Mouse (Mus musculus) natural killer cell, adult 2 months (primary cell): ENCODE data around the gene Olfr92.
"Not testable (repeated sequence)": the region's sequence is repeated elsewhere in the genome, so short reads cannot be mapped to it uniquely, and the experiment has no call there.

Experiments used
- DNase-seq, 2 experiments: peaks; one replicate each; pipeline ENCODE4 v3.0.0; 2022; ENCODE audit warnings: low spot score in 2 of 2

Gene Olfr92

DNA sequence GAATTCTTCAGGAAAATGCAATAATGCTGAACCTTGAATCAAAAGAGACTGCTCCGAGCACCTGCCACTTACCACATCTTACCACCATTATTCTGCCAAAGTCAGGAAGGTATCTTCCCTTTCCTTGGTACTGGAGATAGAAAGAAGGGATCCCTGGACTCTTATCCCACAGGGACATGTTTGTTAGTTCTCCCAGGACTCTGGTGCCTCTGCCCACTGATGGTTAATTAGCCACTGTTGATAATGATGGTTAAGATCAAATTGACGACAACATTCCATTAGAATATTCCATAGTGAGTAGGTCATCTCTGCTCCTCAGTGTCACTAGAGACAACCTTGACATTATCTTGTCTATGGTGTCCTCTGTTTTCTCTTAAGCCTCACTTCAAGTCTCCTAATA, at the start of gene Olfr92:
Gene Olfr92, minus strand, starts transcription at position 101 of the 400 bp plus-strand sequence.
- DNase-seq = no peak

DNA sequence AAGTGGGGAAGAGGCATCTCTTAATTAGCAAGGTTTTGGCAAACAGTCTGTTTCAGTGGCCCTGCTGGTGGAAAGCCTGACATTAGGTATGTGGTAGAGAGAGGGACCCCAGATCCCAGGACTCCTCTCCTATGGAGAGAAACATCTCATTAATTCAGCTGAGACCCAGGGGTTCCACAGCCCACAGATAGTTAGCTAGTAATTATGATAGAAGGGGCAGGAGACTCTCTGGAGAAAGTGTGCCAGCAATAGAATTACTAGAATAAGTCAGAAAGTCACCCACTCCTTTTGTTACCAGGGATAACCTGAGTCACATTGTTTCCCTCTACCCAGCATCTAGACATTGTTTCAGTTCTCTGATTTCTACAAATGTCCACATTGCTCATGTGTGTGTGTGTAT, 41.5 kb upstream of the Olfr92 start, which contains the start of gene Olfr93:
Gene Olfr93, minus strand, starts transcription at position 101 of the 400 bp plus-strand sequence.
- DNase-seq = no peak

DNA sequence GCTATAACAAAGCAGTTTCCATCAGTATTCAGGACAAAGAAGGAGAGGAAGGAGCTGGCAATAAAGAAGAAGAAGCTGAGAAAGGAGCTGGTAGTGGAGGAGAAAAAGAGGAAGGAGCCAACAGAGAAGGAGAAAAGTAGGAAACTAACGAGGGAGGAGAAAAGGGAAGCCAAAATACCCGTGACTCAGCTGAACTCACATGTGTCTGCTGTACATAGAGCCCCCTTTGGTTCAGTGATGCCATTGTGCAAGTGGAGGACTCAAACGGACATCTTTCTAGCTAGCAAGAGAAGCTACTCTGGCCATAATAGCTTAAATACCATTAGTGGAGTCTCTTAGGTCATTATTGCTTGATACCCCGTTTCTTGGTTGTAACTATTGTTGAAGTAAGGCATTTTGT, 11.5 kb upstream of the Olfr92 start:
- not testable (repeated sequence) for DNase-seq

DNA sequence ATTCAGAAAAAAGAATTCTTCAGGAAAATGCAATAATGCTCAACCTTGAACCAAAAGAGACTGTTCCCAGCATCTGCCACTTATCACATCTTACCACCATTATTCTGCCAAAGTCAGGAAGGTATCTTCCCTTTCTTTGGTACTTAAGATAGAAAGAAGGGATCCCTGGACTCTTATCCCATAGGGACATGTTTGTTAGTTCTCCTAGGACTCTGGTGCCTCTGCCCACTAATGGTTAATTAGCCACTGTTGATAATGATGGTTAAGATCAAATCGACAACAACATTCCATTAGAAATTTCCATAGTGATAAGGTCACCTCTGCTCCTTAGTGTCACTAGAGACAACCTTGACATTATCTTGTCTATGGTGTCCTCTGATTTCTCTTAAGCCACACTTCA, 21.7 kb downstream of the Olfr92 start, which contains the start of gene Olfr91:
Gene Olfr91, minus strand, starts transcription at position 101 of the 400 bp plus-strand sequence.
- no peak for DNase-seq

DNA sequence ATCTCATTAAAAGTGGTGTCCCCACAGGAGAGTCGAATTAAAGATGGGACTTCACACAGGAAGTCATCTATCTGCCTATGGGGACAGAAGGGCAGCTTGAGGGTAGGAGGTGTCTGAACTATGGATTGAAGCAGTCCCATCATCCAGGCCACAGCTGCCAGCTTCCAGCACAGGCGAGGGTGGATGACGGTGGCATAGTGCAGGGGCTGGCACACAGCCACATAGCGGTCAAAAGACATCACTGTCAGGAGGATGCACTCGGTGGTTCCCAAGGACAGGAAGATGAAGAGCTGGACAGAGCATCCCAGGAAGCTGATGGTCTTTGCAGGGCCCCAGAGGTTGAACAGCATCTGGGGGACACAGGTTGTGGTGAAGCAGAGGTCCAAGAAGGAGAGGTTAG, 26.6 kb downstream of the Olfr92 start:
- DNase-seq = no peak

DNA sequence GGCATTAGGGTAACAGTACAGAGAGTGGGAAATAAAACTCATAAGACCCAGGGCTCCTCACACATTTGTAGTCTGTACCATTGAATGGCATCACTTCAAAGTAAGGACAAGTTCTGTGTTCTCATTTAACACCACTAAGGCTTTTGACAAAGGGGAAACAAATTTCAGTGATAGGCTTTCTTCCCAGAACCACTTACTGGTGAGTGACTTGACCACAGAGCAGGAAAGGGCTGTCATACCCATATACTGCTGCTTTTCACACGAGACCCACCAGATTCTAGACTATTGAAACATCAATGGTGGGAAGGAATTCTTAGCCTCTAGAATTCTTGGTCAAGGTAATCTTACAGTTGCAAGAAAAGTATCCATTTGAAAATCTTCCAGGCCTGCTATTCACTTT, 27.7 kb downstream of the Olfr92 start:
- no peak for DNase-seq

DNA sequence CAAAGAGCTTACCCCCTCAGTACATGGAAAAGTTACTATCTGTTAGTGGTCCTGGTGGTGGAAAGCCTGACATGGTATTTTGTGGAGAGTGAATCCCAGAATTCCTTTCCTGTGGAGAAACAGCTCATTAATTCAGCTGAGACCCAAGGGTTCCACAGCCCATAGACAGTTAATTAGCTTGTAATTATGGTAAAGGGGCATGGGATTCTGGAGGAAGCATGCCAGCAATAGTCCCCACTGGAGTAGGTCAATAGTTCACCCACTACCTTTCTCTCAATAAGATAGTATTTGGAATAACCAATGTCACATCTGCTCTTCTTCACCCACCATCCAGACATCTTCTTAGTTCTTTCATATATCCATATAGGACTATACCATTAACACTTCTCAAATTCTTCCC, 31.5 kb downstream of the Olfr92 start, which contains the start of gene Olfr90:
Gene Olfr90, minus strand, starts transcription at position 101 of the 400 bp plus-strand sequence.
- DNase-seq = no peak

DNA sequence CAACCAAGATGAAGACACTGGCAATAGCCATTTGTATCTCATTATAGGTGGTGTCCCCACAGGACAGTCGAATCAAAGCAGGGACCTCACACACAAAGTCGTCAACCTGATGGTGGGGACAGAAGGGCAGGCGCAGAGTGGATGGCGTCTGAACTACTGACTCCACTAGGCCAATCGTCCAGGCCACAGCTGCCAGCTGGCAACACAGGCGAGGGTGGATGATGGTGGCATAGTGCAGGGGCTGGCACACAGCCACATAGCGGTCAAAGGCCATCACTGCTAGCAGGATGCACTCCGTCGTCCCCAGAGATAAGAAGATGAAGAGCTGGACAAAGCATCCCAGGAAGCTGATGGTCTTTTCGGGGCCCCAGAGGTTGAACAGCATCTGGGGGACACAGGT, 34.3 kb downstream of the Olfr92 start:
- no peak for DNase-seq

DNA sequence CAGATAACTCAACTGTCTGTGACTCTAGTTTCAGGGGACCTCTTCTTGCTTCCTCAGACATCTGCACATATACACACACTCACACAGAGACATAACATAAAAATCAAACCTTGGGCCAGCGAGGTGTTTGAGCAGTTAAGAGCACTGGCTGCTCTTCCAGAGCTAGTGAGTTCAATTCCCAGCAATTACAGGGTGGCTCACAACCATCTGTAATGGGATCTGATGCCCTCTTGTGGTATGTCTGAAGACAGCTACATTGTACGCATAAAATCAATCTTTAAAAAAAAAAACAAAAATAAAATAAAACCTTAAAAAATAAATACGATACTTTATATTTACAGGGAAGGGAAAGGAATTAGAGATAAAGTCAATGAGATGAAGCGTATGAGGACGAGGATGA, 35.3 kb downstream of the Olfr92 start:
- no peak for DNase-seq

DNA sequence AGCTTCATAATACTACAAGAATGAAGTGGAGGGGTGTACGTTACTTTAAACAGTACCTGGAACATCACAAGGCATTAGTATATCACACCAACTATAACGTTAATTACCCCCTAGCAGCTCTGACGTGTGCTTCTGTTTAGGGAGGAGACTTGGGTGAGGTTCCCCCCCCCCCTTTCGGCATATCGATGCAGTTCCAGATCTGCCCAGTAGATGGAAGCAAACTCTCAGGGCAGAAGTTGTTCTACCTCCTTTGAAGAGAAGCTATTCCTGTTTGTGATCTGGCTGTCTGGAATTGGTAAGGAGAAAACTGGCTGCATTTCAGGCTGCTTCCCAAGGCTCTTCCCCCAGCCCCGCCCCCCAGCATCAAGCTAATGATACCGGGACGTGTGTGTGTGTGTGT, 36.6 kb downstream of the Olfr92 start:
- DNase-seq = peak; percentile 23 to 46

DNA sequence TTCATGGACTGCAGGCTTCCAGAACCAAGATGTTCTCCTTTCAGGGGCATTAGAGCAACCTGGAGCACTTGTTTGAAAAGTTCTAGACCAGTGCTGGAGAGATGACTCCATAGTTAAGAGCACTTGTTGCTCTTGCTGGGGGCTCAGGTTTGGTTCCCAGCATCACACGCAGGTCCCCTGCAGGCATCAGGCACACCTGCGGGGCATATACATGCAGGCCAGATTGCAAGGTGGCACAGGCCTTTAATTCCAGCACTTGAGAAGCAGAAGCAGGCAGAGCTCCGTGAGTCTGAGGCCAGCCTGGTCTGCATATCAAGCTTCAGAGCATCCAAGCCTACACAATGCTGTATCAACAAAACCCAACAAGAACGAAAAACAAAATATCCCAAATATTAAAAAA, 38.2 kb downstream of the Olfr92 start:
- no peak for DNase-seq

DNA sequence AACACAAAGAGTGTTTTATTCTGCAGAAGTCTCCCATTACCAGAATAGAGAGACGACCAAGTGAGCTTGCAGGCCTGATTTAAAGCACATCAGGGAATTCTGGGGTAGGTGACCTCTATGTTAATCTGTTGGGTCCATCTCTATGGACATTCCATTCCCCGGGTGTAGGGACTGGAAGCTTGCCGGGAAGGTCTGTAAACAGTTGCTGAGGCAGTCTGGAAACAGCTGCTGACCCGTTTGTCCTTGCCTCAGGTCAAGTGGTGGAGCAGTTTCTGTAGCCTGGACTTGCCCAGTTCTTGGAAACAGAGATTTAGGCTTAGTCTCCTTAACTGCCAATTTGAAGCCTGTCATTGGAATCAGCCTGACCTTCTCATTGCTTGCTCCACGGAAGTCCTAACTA, 39.8 kb downstream of the Olfr92 start:
- DNase-seq = no peak

DNA sequence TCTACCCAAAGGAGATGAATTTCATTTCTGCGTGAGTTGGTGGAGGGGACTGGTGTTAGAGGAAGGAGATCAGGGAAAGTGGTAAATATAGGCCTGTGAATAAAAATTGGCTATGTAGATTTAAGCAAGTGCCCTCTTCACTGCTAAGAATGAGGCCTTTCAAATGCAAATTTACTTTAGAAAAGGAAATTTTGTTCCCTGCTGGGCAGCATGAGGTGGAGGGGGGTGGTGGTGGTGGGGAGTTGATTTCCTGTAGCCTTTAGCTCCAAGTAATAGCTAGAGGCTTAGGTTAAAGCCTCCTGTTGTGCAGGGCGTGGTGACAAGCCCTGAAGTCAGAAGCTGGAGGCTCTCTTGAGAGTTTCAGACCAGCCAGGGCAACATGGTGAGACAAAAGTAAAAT, 40.9 kb downstream of the Olfr92 start:
- DNase-seq = no peak

DNA sequence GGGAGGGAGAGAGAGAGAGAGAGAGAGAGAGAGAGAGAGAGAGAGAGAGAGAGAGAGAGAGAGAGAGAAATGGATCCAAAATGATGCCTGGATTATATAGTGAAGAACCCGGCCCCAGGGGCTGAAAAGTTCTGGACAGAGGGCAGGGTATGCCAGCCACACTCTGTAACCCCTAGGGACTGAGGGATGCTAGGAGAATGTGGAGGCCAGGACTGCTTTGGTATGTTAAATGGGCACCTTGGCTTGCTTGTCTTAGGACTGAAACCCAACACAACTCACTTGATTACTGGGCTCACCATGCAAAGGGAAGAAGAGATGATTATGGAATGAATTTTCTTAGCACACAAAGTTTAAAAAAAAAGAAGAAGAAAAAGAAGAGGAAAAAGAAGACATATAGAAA, 41.7 kb downstream of the Olfr92 start:
- DNase-seq = no peak

DNA sequence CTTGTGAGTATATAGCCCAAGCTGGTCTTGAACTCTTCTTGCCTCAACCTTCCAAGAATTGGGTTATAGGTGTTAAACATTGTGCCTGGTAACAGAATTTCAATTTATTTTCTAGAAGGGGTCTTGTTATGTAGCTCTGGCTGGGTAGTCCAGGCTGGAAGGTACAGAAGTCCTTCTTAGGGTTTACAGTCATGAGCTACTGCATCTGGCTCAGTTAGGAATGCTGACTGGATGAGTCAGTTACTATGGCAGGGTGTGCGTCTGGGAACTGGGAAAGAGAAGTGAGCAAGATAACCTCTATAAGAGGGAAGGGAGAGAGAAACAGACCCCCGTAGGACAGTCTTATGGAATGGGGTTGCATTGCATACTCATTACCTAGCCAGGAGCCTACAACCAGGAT, 44.1 kb downstream of the Olfr92 start:
- no peak for DNase-seq

DNA sequence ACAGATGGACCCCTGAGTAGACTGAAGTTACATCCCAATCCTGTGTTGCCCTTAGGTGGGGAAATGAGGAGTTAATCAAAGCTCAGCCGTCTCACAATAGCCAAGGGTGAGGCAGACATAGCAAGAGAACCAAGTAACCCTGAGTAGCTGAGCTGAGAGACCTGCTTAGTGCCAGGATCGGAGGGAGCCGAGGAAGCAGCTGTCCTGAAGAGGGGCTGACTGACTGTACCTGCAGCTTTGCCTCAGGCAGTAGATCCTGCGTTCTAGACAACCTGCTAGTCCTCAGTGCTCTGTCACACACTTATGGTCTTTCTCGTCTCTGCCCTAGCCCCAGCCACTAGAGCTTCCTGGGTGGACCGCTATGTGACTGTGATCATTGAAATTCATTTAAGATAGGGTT, 44.7 kb downstream of the Olfr92 start:
- DNase-seq = no peak

DNA sequence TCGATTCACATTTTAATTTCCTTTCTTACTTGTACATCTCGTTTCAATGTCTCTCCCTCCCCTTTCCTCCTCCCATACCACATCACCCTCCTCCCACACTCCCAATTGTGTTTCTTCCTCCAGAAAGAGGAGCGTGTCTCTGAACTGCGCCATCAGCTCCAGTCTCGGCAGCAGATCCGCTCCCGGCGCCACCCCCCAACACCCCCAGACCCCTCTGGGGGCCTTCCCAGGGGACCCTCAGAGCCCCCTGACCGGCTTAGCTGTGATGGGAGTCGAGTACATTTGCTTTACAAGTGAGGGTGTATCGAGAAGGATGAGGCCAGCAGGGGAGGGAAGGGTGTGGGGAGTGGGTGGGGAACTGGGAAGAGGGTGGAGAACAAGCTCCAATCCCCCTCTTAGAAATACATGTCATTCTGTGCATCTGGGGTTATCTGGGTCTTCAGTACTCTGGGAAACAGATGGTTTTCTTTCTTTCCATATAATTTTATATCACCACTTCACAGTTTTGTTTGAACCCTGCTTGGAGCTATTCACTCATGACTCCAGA, 47.1 kb downstream of the Olfr92 start:
- no peak for DNase-seq

DNA sequence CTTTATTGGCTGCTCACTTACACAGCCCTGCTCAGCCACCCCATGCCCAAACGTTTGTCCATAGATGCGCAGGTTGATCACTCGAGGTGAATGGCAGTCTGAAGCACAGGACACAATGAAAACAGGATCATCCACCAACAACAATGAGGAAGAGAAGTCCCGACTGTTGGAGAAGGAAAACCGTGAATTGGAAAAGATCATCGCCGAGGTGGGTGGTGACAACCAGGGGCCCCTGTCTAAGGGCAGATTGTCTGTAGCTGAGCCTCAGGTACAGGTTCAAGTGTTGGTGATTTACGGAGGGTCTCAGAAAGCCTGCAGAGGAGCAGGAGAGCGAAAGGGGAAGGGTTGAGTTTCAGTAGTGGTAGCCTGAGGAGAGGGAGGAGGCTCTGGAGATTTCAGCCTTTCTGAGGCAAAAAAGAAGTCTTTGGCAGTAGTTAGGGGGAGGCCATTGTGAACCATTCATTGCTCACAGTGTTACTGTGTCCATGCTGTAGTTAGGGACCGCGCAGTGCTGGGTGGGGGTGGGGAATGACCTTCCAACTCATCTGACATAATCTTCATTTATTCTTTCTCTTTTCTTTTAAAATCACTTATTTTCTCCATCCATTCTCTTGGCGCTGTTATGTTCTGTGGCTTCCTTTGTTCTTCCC, 47.7 kb downstream of the Olfr92 start:
- DNase-seq = no peak

DNA sequence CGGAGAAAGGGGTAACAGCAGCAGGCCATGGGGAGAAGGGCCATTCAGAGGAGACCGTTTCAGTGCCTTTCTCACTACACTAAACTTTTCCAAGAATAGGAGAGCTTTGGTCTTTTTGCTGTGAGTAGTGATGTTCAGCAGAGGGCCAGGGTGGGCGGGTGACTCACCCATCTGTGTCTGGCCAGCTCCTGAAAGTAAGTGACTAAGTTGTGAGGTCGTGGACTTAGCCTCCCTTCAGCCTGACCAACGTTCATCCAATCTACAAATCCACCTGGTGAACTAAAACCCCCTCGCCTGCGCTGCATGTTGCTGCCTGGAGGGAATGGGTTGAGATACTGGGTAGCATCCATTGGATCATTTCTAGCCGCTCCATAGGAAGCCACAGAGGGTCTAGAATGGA, 49.8 kb downstream of the Olfr92 start:
- DNase-seq = no peak

DNA sequence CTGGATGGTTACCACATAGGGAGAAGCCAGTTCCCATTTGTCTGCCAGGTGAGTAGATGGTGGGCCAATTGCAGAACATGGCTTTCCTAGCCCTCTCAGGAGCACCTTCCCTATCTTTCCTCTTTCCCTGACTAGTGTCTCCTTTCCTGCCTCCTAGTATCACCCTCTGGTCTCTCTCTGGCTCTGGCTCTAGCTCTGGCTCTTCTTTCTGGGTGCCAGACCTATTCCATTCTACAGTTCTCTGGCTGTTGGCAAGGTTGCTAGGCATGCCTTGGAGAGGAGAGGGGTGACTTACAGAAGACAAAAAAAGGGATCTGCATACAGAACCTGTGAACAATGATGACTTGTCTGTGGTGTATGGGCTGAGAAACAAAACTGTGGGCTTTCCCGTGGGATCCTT, 52.0 kb downstream of the Olfr92 start:
- no peak for DNase-seq

DNA sequence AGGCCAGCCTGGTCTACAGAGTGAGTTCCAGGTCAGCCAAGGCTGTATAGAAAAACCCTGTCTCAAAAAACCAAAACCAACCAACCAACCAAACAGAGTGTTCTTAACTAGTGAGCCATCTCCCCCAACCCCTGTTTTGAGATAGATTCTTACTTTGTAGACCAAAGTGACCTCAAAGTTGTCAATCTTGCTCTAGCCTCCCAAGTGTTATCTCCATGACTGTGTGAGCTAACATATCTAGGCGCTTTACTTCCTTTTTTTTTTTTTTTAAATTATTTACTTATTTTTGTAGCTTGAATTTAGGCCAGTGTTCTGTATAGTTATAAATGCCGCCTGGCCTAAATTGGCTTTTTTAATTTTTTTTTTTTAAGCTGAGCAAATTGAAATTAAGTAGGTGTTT, 53.9 kb downstream of the Olfr92 start:
- no peak for DNase-seq

DNA sequence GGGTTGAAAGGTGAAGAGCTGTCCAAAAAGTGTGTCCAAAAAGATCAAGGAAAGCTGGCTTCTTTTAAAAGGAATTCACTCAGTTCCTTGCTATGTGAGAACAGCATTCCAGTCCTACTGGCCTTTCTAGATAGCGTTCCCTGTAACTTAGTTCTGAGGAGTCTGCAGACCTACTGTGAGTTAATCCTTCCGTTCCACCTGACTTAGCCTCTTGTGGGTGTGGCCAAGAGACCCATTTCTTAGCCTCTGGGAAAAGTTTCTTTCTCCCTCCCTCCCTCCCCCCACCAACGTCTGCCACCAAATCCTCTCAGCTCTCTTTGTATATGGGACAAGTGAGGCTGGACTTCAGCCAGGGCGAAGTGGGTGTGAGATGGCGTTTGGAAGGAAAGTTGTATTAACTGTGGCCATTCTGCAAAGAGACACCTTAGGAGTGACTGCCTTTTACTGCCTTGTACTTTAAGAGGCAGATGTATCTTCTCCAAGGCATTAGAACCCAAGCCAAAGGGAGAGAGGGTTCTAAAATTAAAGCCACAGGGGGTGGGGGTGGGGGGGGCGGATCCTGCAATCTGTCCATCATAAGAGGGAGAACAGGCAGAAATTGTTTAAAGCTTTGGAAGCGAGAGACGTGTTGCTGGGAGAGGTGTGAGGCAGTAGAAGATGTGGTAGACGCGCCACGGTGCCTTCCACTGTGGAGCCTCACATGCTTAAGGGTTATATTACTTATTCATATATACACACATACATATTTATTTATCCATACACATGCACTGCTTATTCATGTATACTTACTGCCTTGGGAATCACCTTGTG, 56.0 kb downstream of the Olfr92 start:
- no peak for DNase-seq

DNA sequence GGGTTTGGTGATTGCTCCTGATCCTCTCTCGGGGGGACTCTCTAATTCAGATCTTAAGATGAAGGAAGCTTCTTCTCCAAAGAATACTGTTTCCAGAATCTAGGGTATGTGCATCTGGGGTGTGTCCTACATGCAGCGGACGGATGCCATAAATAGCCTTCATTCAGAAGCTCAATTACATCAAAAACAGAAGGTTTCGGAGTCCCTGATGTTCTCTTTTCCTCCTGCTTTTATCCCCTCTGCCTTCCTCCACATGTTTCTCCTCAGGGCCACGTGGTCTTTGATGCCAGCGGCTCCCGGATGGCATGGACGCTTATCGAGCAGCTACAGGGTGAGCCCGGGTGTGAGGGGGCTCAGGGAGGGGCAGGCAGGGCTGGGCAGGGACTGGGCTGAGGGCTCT, 56.8 kb downstream of the Olfr92 start:
- no peak for DNase-seq
